Mouse (Mus musculus): ENCODE results near the gene Psmd5.

- TF ChIP-seq CTCF (IDR thresholded peaks at IDR 0.05; ENCODE audit: low read depth) (no peak), EP300 (optimal IDR thresholded peaks at IDR 0.05) (no peak)
These were observed 22.2 kb upstream of the Psmd5 start for GRCm38 (mm10) chr2:34896821-34897460.

Measured in stomach, postnatal 0 days (tissue).